Mouse (Mus musculus) kidney, embryonic 14.5 days (tissue): Measurements from ENCODE around the gene Ddx42. TPM values are rescaled to one million over a fixed set of nuclear protein-coding genes. Genes with fewer than 3 reads are reported as not detected.
A peak's percentile ranks its signal among the peaks of the same experiment; 100 is the strongest.

Source experiments
- ATAC-seq: fragments of 200-750 bp; cut with Nextera tagmentation; 2 replicates; pipeline ENCODE4 v1.8.0; 2017; ENCODE audit warnings: moderate number of reproducible peaks, mild to moderate bottlenecking, moderate TSS enrichment, moderate library complexity; ENCODE audit not compliant: low FRiP score, low TSS enrichment
- H3K27ac ChIP-seq: fragments of 300-500 bp; sonication (generic); 2 replicates; pipeline ENCODE4 v1.5.1; 2014; ENCODE audit warnings: low read depth, mild to moderate bottlenecking, low read length, moderate library complexity, mixed read lengths
- H3K27me3 ChIP-seq: fragments of 300-500 bp; sonication (generic); 2 replicates; pipeline ENCODE4 v1.6.1; 2014; ENCODE audit warnings: mild to moderate bottlenecking, low read length; ENCODE audit not compliant: control insufficient read depth, insufficient read depth
- H3K36me3 ChIP-seq: fragments of 300-500 bp; sonication (generic); 2 replicates; pipeline ENCODE4 v1.6.1; 2014; ENCODE audit warnings: low read length, mixed read lengths; ENCODE audit not compliant: control insufficient read depth, insufficient read depth
- H3K4me1 ChIP-seq: fragments of 300-500 bp; sonication (generic); 2 replicates; pipeline ENCODE4 v1.6.1; 2014; ENCODE audit warnings: low read length, mixed read lengths; ENCODE audit not compliant: control insufficient read depth, insufficient read depth
- H3K4me2 ChIP-seq: fragments of 300-500 bp; sonication (generic); replicated peaks from 2 replicates; pipeline ENCODE4 v1.6.1; 2014; ENCODE audit warnings: low read depth, mild to moderate bottlenecking, low read length
- H3K4me3 ChIP-seq: fragments of 300-500 bp; sonication (generic); 2 replicates; pipeline ENCODE4 v1.5.1; 2014; ENCODE audit warnings: mild to moderate bottlenecking, low read length
- H3K9ac ChIP-seq: fragments of 300-500 bp; sonication (generic); 2 replicates; pipeline ENCODE4 v1.6.1; 2014; ENCODE audit warnings: low read depth, mild to moderate bottlenecking, low read length, moderate library complexity
- H3K9me3 ChIP-seq: fragments of 300-500 bp; sonication (generic); 2 replicates; pipeline ENCODE4 v1.6.1; 2016; ENCODE audit warnings: low read length; ENCODE audit not compliant: control insufficient read depth
- WGBS: fragments of 180-500 bp; shearing (Covaris S2); extraction: QIAGEN DNeasy Blood & Tissue Kit; methylation state at CpG from one replicate; pipeline ENCODE4 v1.1.7; 2014; 5-methylcytosine and 5-hydroxymethylcytosine counted together
- polyA plus RNA-seq: library from polyadenylated mRNA; unstranded; fragments of >200 nt; fragmentation: Nextera tagmentation; extraction: Ambion mirVana; gene quantifications from 2 replicates; pipeline ENCODE4 v1.2.1, GENCODE M21; 2014

Ddx42 gene
- polyA plus RNA-seq, 1 experiment from 2014 or later, result 71.8 TPM

DNA sequence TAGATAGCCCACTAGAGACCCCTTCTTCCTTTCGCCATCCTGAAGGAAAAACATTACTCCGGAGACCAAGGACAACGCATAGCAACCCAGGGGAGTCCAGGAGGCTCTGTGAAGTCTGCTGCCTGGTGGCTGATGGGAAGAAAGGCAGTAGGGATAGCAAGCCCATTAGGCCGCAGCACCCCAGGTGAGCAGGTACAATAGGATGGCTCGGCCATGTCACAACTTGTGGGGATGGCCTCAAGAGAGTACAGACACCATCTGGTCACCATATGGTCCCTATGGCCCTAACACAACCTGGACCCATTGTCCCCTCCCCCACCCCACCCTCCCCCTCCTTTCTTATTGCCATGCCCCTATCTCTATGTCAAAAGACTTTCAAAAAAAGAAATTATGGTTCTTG lies 51.1 kb downstream of the Ddx42 start:
- H3K4me1 ChIP-seq, result peaks cover 35% of the 10 kb centered on the region
- no peak overlapping the region for H3K4me3 ChIP-seq
- no peak for ATAC-seq
- peak overlapping the region; percentile 9; the same call in 1 of the 2 replicates for H3K4me2 ChIP-seq
- H3K27ac ChIP-seq, result no peak overlapping the region
- 48% methylated on average over 5 of the region's 5 CpGs for WGBS
- peaks cover 51% of the 10 kb centered on the region for H3K36me3 ChIP-seq
- H3K27me3 ChIP-seq, result no peaks in the 10 kb centered on the region
- H3K9me3 ChIP-seq, result no peaks in the 10 kb centered on the region
- H3K9ac ChIP-seq, result peak overlapping the region; percentile 32; the same call in 1 of the 2 replicates

DNA sequence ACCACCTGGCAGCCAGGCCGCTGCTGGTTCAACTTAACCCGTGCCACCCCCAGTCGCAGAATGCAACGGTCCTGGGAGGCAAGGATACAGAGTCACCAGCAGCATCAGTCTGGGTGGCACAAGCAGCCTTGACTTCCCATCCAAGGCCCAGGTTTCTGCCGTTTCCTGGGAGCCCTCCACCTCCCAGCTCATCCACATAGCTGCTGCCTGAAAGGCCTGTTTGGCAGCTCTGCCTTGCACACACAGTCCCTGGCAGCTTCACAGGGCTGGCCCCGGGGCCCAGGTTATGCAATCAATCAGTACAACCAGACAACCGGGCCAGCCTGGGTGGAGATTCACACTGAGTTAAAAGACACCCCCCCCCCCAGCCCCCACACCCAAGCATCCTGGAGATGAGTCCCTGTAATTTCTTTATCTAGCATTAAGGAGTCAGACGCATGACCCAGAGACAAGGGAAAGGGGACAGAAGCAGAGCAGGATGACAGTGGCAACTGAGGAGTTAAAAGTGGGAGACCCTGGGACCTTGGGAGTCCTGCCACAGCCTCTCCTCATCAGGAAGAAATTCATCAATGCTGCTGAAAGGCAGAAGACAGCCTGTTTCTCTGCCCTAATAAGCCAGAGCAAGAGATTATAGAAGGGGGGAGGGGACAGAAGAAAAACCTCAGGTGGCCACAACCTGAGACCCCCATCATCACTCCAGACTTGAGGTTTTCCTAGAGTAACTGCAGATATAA lies 51.8 kb downstream of the Ddx42 start:
- Histone ChIP-seq H3K27ac (peak overlapping the region; percentile 44; the same call in 1 of the 2 replicates), H3K36me3 (peaks cover 45% of the 10 kb centered on the region), H3K4me2 (peak overlapping the region; percentile 9), H3K9me3 (no peaks in the 10 kb centered on the region), H3K9ac (peak overlapping the region; percentile 32; the same call in 1 of the 2 replicates), H3K27me3 (no peaks in the 10 kb centered on the region), H3K4me3 (no peak overlapping the region; the same call in 1 of the 2 replicates), H3K4me1 (peaks cover 35% of the 10 kb centered on the region)
- ATAC-seq, result no peak
- 30% methylated on average over 8 of the region's 8 CpGs for WGBS

DNA sequence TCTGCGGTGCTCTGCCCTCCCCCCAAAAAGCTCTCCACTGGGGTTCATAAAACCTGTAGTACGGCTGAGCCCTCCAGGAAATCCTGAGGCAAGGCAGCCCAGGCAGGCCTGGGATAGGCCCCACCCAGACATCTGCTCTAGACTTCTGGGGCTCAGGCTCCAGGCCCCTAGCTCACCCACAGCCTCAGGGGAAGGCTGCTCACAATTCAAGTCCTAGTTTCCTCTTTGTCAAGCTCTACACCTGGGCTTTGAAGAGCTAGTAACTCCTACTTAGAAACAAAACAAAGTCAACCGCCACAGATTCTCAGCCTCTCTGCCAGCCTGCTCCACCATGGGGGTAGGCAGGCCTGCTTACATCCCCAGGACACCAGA lies 52.3 kb downstream of the Ddx42 start:
- Histone ChIP-seq H3K4me2 (peak overlapping the region; percentile 9), H3K27me3 (no peaks in the 10 kb centered on the region), H3K9ac (0 out of 2 replicates have a peak overlapping the region, but pooled peaks have one; percentile 32), H3K9me3 (no peaks in the 10 kb centered on the region), H3K4me1 (peaks cover 35% of the 10 kb centered on the region), H3K36me3 (peaks cover 39% of the 10 kb centered on the region), H3K27ac (peak overlapping the region; percentile 44; the same call in 1 of the 2 replicates), H3K4me3 (no peak overlapping the region; the same call in 1 of the 2 replicates)
- no peak for ATAC-seq
- 17% methylated on average over 3 of the region's 3 CpGs for WGBS

DNA sequence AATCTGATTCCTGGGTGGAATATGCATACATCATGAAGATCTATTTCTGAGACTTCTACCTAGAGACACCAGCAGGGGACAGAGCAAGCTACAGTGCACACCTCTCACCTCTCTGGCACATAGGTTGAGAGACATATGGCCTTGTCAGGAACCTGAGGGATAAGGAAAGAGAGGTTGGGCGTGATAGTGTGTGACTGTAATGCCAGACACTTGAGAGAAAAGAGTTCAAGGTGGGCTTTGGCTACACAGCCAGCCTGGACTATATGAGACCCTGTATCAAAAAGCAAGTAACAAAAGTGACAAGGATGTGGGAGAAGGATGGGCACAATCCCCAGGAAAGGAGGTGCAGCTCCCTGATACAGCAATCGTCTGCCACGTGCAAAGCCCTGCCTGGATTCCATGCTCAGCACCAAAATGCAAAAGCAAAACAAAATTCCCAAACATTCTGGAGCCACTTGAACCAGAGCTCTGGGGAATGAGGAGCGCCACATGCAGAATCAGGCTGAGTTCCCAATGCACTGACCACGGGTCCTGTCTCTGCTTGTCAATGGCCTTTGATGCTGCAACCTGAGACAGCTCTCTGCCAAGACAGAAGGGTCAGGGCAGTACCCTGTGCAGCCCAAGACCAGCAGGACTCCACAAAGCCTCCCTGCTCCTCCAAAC lies 54.5 kb downstream of the Ddx42 start:
- Histone ChIP-seq H3K9me3 (no peaks in the 10 kb centered on the region), H3K9ac (peak overlapping the region; percentile 94), H3K4me1 (peaks cover 38% of the 10 kb centered on the region), H3K27me3 (no peaks in the 10 kb centered on the region), H3K27ac (peak overlapping the region; percentile 91; the same call in 1 of the 2 replicates), H3K36me3 (peaks cover 17% of the 10 kb centered on the region), H3K4me2 (peak overlapping the region; percentile 76), H3K4me3 (peak overlapping the region; percentile 78)
- no peak for ATAC-seq
- WGBS, result 22% methylated on average over 5 of the region's 5 CpGs

DNA sequence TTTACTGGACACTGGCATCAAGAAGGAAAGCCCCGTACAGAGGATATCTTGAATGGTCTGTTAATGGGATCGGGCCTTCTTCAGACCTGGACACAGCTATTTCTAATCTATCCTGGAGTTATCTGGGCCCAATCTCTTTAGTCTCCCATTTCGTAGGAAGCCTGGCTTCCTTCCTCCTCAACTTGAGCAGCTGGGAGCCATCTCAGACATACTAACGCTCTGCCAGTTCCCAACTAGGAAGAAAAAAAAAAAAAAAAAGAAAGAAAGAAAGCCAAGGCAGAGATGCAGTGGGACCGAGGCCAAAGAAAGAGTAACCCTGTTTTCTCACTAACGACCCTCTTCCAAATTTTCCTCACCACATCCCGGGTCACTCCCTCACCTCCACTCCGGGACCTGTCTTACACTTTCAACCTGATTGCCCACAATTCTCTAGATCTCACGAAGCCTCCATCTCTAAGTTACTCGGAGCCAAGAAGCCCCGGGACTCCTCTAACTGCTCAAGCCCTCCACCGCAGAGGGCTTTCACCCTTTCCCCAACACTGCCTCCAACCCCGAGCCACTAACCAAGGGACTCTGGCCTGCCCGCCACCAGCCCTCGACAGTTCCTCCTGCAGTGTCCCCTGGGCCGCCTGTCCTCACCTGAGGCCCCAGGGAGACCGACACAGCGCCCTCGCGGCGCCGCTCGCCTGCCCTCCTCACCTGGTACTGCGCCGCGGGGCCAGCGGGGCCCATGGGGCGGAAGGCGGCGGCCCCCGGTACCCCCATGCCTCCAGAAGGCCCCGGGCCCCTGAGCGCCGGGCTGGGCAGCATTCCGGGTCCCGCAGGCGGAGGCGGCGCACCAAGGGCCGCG lies 55.3 kb downstream of the Ddx42 start:
- Histone ChIP-seq H3K9me3 (no peaks in the 10 kb centered on the region), H3K4me2 (peak overlapping the region; percentile 76), H3K4me1 (peaks cover 38% of the 10 kb centered on the region), H3K9ac (peak overlapping the region; percentile 94), H3K36me3 (peaks cover 9% of the 10 kb centered on the region), H3K27ac (peak overlapping the region; percentile 91), H3K27me3 (no peaks in the 10 kb centered on the region), H3K4me3 (peak overlapping the region; percentile 78)
- peak; percentile 37; the same call in 1 of the 2 replicates for ATAC-seq
- whole genome bisulfite sequencing, result 2% methylated on average over 41 of the region's 41 CpGs

DNA sequence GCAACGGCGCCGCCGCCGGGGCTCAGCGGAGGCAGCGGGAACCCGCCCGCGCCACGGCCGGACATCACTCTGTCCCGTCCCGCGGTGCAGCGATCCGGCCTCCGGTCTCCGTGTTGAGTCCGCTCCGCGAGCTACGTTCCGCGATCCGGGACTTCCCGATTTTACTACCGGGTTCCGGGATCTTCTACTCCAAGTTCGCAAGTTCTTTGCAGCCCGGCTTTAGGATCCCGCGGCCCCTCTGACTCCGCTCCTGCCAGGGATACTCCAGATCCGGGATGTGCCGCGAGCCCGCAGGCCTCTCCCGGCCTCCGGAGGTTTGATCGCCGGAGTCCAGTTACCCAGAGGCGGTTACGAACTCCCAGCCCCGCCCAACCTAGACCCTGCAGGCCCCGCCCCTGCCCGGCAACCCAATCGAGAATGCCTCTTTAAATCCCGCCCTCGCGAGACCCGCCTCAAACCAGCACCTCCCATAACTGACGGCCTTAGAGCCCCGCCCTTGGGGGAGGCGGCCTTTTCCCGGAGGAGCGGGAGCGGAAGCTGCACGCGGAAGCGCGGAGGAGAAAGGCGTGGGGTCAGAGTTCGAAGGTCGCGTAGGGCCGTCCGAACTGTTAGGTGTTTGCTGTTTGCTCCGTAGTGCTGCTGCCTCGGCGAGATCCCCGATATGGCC lies 56.1 kb downstream of the Ddx42 start, which contains the start of gene Smarcd2:
Gene Smarcd2, minus strand, starts transcription at position 329 of the 667 bp plus-strand sequence.
- Histone ChIP-seq H3K27ac (peak within 1 kb of the TSS; percentile 91), H3K36me3 (peaks cover 2% of the 10 kb centered on the region), H3K9ac (peak within 1 kb of the TSS; percentile 94), H3K4me1 (peaks cover 34% of the 10 kb centered on the region), H3K4me2 (peak within 1 kb of the TSS; percentile 76), H3K27me3 (no peaks in the 10 kb centered on the region), H3K9me3 (no peaks in the 10 kb centered on the region), H3K4me3 (peak within 1 kb of the TSS; percentile 78)
- ATAC-seq, result peak; percentile 94
- under 1% methylated on average over 66 of the region's 72 CpGs for WGBS

DNA sequence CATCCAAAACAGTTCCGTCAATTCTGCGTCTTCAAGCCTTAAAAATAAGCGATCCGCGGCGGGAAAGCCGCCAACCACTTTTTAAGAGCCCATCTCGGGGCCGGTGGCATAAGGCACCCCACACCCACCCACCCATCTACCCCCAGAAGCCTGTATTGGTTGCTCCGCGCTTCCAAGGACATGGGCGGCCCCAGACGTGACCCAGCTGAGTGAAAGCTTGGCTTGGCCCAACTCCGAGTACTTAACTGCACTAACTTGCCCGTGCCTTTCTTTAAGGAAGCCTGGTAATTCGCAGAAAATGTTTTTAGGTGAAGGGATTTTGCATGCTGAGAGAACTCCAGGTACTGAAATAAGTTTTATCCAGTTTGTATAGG lies 56.6 kb downstream of the Ddx42 start:
- no peaks in the 10 kb centered on the region for H3K27me3 ChIP-seq
- peaks cover 28% of the 10 kb centered on the region for H3K4me1 ChIP-seq
- H3K27ac ChIP-seq, result peak overlapping the region; percentile 84
- peak overlapping the region; percentile 60 for H3K9ac ChIP-seq
- no peaks in the 10 kb centered on the region; the same call in 1 of the 2 replicates for H3K36me3 ChIP-seq
- no peaks in the 10 kb centered on the region for H3K9me3 ChIP-seq
- peak; percentile 11; the same call in 1 of the 2 replicates for ATAC-seq
- H3K4me3 ChIP-seq, result peak overlapping the region; percentile 78
- 10% methylated on average over 16 of the region's 16 CpGs for whole genome bisulfite sequencing
- peak overlapping the region; percentile 68 for H3K4me2 ChIP-seq

DNA sequence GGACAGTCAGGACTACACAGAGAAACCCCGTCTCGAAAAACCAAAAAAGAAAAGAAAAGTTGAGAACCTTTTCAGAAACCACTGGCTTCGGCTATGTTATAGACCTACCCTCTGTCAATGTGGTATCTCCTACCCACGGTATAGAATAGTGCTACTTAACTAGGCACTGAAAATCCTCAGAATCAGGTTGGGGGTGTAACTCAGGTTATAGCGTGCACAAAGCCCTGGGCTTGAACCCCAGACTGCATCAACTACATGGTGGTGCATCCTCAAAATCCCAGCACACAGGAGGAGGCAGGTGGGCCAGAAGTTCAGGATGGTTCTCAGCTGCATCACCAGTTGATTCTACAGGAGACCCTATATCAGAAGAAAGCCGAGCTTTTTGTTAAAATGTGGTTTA lies 57.1 kb downstream of the Ddx42 start:
- Histone ChIP-seq H3K9me3 (no peaks in the 10 kb centered on the region), H3K4me3 (no peak overlapping the region), H3K4me1 (peaks cover 23% of the 10 kb centered on the region), H3K4me2 (no peak overlapping the region), H3K9ac (no peak overlapping the region), H3K27me3 (no peaks in the 10 kb centered on the region), H3K36me3 (no peaks in the 10 kb centered on the region), H3K27ac (peak overlapping the region; percentile 48; the same call in 1 of the 2 replicates)
- no peak for ATAC-seq
- 93% methylated on average over 6 of the region's 6 CpGs for WGBS
